Mouse (Mus musculus): Measurements from ENCODE around the gene Dpf3. TPM values are rescaled to one million over a fixed set of nuclear protein-coding genes. Genes with fewer than 3 reads are reported as not detected.
A peak's percentile ranks its signal among the peaks of the same experiment; 100 is the strongest.

Dpf3 gene
- polyA plus RNA-seq, 1 experiment from 2014 or later, result 6.7 TPM

DNA sequence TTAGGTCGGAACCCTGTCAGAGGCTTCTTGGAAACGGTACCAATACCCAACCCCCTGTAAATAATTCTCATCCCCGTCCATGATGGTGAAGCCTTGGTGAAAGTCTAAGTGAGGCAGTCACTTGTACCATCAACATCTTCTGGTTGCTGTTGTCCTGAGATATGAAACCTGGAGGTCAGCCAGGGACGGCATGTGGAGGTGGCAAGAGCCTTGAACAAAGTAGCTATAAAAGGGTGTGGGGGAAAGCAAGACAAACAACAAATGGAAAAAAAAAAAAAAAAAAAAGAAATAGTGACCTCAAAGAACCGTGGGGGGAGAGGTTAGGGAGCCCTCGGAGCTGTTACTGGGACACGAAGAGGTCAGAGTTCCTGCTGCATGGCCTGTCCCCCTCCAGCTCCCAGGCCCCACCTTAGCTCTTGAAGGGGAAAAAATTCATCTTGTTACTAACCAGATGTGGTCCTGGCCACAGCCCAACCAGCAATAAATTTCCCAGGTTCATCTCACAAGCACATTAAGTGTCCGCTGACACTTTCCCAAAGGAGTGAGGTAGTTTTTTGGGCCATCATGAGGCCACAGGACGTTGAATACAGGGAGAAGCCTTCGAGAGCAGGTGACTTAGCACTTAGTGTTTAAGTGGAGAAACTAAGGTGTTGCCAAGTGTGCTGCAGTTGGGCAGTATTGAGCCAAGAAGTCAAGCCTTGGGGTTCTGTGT, 53.4 kb downstream of the Dpf3 start:
- WGBS (ENCODE audit: insufficient replicate concordance), result 50% methylated on average over 10 of the region's 10 CpGs
- H3K36me3 ChIP-seq (replicated peaks), result no peaks in the 10 kb centered on the region
- H3K27ac ChIP-seq (replicated peaks), result no peak overlapping the region
- no peak overlapping the region for H3K4me3 ChIP-seq (replicated peaks)
- no peak overlapping the region for H3K4me2 ChIP-seq
- H3K9ac ChIP-seq, result no peak overlapping the region
- ATAC-seq (ENCODE audit: insufficient read depth), result no peak
- no peaks in the 10 kb centered on the region for H3K9me3 ChIP-seq (replicated peaks)
- no peaks in the 10 kb centered on the region for H3K27me3 ChIP-seq
- H3K4me1 ChIP-seq (replicated peaks), result peaks cover 27% of the 10 kb centered on the region

DNA sequence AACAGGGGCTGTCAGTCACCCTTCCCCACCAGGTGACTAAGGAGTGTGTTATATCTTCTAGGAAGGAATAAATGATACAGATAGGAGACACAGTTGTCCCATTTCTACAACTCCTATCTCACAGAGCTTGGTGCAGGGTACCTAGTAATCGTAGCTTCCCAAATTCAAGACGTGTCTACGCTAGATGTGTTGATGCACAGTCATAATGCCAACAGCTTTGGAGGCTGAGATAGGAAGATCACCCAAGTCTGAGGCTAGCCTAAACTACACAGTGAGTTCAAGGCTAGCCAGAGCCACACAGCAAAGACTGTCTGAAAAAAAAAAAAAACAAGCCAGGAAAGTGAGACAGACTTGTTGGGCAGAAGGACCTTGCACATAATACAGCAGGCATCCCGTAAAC, 54.1 kb downstream of the Dpf3 start:
- Histone ChIP-seq H3K4me2 (no peak overlapping the region), H3K9ac (no peak overlapping the region), H3K9me3 (replicated peaks) (no peaks in the 10 kb centered on the region), H3K27me3 (no peaks in the 10 kb centered on the region), H3K4me3 (replicated peaks) (no peak overlapping the region), H3K27ac (replicated peaks) (no peak overlapping the region), H3K4me1 (replicated peaks) (peaks cover 32% of the 10 kb centered on the region), H3K36me3 (replicated peaks) (no peaks in the 10 kb centered on the region)
- 77% methylated on average over 4 of the region's 4 CpGs for WGBS (ENCODE audit: insufficient replicate concordance)
- ATAC-seq (ENCODE audit: insufficient read depth), result no peak

DNA sequence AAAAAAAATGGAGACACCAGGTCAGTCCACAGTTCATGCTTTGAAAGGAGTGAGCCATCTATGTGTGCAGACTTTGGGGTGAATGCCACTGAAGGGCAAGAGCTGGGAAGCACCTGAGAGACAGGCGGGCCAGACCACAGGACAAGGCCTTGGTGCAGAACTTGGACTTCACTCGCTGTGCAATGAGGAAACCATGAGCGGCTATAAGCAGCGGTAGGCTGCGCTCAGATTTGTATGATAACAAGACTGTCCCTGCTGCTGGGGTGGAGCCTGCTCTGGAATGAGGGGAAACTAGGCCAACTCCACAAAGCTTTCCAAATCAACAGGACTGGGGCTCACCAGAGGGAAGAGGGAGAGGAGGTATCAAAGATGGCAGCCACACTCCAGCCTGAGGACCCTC, 57.3 kb downstream of the Dpf3 start:
- Histone ChIP-seq H3K27me3 (no peaks in the 10 kb centered on the region), H3K36me3 (replicated peaks) (no peaks in the 10 kb centered on the region), H3K9me3 (replicated peaks) (no peaks in the 10 kb centered on the region), H3K4me1 (replicated peaks) (peaks cover 60% of the 10 kb centered on the region), H3K27ac (replicated peaks) (no peak overlapping the region; the same call in 1 of the 2 replicates), H3K4me2 (no peak overlapping the region), H3K4me3 (replicated peaks) (no peak overlapping the region), H3K9ac (no peak overlapping the region)
- peak; percentile 20; the same call in 1 of the 2 replicates for ATAC-seq (ENCODE audit: insufficient read depth)
- 61% methylated on average over 5 of the region's 5 CpGs for WGBS (ENCODE audit: insufficient replicate concordance)

DNA sequence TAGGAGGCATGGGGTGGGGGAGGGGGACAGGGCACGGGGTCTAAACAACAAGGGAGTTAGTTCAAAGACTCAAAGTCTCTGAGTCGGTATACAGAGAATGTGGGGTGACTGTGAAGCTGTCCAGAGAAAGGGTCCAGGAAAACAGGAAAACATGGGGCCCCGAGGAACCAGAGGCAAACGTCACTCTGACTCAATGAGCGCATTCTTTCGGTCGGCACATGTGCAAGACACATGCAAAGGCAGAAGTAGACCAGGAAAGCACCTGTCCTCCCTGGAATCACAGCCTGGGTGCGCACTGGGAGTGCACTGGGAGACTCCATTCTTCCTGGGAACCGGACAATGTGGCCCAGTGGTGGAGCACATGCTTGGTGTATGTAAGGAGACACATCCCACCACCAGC, 59.5 kb downstream of the Dpf3 start:
- Histone ChIP-seq H3K27me3 (no peaks in the 10 kb centered on the region), H3K4me2 (peak overlapping the region; percentile 43), H3K9ac (no peak overlapping the region), H3K4me1 (replicated peaks) (peaks cover 71% of the 10 kb centered on the region), H3K4me3 (replicated peaks) (0 out of 2 replicates have a peak overlapping the region, but pooled peaks have one; percentile 2), H3K27ac (replicated peaks) (peak overlapping the region; percentile 78), H3K9me3 (replicated peaks) (no peaks in the 10 kb centered on the region), H3K36me3 (replicated peaks) (no peaks in the 10 kb centered on the region)
- 34% methylated on average over 9 of the region's 9 CpGs for WGBS (ENCODE audit: insufficient replicate concordance)
- ATAC-seq (ENCODE audit: insufficient read depth), result no peak

DNA sequence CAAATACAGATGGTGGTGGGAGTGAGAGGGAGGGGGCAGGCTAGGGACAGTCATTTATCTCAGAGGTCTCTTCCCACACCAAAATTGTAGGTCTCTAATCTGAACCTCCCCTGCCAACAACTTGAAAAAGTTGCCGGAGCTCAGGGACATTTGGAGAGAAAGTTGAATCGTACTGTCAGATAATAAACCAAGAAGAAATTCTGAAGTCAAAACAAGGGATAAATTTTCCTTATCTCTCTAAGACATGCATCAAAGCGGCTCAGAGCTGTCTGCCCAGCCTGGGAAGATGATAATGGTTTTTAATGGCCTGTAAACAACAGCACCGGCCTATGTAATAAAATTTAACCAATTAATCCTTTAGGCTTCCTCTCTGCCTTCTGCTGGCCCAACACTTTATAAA, 59.9 kb downstream of the Dpf3 start:
- H3K9ac ChIP-seq, result peak overlapping the region; percentile 11; the same call in 1 of the 2 replicates
- peaks cover 71% of the 10 kb centered on the region for H3K4me1 ChIP-seq (replicated peaks)
- H3K4me3 ChIP-seq (replicated peaks), result 0 out of 2 replicates have a peak overlapping the region, but pooled peaks have one; percentile 2
- H3K36me3 ChIP-seq (replicated peaks), result no peaks in the 10 kb centered on the region
- WGBS (ENCODE audit: insufficient replicate concordance), result 9% methylated on average over 4 of the region's 4 CpGs
- no peaks in the 10 kb centered on the region for H3K27me3 ChIP-seq
- peak; percentile 73 for ATAC-seq (ENCODE audit: insufficient read depth)
- peak overlapping the region; percentile 43 for H3K4me2 ChIP-seq
- no peaks in the 10 kb centered on the region for H3K9me3 ChIP-seq (replicated peaks)
- H3K27ac ChIP-seq (replicated peaks), result peak overlapping the region; percentile 78

DNA sequence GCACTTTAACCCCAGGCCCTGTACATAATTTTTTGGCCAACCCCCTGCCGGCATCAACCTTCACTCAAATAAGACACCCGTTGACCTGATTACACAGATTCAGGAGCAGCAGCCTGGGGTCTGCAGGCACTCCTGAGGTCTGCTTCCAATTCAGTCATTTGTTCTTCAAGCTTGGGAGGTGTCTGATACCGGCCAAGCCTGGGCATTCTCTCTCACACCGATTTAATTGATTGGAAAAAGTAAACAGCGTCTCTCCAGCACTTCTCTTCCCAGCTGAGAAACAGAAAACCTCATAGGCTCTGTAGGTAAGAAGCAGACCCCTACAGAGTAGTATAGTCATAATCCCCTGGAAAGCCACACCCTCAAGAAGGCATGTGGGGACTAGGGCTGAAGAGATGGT, 61.2 kb downstream of the Dpf3 start:
- Histone ChIP-seq H3K4me1 (replicated peaks) (peaks cover 71% of the 10 kb centered on the region), H3K36me3 (replicated peaks) (no peaks in the 10 kb centered on the region), H3K9me3 (replicated peaks) (no peaks in the 10 kb centered on the region), H3K27me3 (no peaks in the 10 kb centered on the region), H3K9ac (no peak overlapping the region), H3K4me3 (replicated peaks) (no peak overlapping the region), H3K4me2 (no peak overlapping the region), H3K27ac (replicated peaks) (no peak overlapping the region)
- no peak for ATAC-seq (ENCODE audit: insufficient read depth)
- WGBS (ENCODE audit: insufficient replicate concordance), result 64% methylated on average over 5 of the region's 5 CpGs

DNA sequence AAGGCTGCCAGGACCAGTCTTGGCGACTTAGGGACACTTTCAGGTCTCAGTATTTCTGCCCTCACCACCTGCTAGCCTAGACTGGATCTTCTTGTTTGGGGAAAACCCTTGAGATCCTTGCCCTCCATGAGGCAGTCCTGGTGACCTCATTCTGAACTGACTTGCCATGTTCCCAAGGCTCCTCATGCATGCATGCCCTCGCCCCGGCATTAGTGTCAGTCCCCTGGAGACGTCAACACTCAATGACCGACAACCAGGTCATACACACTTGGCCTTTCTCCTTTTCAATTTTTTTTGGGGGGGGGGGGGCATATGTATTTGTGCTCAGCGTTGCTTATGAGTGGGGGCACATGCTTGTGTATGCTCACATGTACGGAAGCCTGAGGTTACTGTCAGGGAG, 61.8 kb downstream of the Dpf3 start:
- Histone ChIP-seq H3K27me3 (no peaks in the 10 kb centered on the region), H3K27ac (replicated peaks) (peak overlapping the region; percentile 62; the same call in 1 of the 2 replicates), H3K9ac (no peak overlapping the region), H3K36me3 (replicated peaks) (no peaks in the 10 kb centered on the region), H3K4me3 (replicated peaks) (no peak overlapping the region), H3K4me1 (replicated peaks) (peaks cover 71% of the 10 kb centered on the region), H3K4me2 (no peak overlapping the region), H3K9me3 (replicated peaks) (no peaks in the 10 kb centered on the region)
- ATAC-seq (ENCODE audit: insufficient read depth), result no peak
- whole genome bisulfite sequencing (ENCODE audit: insufficient replicate concordance), result 77% methylated on average over 7 of the region's 7 CpGs

DNA sequence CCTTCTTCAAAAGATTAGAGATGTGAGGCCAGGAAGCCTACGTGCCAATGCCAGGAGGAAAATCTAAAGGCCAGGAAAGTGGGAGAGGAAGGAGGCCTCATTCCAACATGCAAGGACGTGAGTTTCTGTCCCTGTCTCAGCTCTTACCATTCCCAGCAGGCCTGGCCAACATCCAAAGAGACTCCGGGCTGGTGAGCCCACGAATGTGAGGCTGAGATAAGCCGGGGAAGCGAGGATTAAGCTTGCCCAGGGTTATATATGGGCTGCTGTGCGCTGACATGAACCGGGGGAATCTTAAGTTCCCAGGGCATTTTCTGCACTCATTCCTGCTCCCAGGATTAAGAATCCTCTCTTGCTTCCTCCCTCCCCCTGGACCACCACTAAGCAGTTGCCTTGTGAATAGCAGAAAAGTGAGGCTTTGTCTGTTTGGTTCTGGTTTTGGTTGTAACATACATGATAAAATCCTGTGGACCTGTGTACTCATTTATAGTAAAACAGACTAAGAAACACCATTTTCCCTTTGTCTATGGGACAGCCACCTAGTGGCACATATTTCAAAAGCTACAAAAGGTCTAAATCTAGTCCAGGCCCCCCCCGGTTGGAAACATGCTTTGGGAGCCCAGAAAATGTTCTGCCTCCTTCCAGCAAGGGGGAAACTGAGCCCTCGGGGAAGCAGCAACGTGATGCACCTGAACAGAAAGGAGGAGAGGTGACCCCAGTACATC, 62.6 kb downstream of the Dpf3 start:
- Histone ChIP-seq H3K27me3 (no peaks in the 10 kb centered on the region), H3K4me1 (replicated peaks) (peaks cover 64% of the 10 kb centered on the region), H3K4me2 (peak overlapping the region; percentile 52), H3K27ac (replicated peaks) (peak overlapping the region; percentile 62), H3K36me3 (replicated peaks) (no peaks in the 10 kb centered on the region), H3K9me3 (replicated peaks) (no peaks in the 10 kb centered on the region), H3K9ac (peak overlapping the region; percentile 16; the same call in 1 of the 2 replicates), H3K4me3 (replicated peaks) (peak overlapping the region; percentile 23; the same call in 1 of the 2 replicates)
- peak; percentile 59; the same call in 1 of the 2 replicates for ATAC-seq (ENCODE audit: insufficient read depth)
- 30% methylated on average over 11 of the region's 11 CpGs for WGBS (ENCODE audit: insufficient replicate concordance)

DNA sequence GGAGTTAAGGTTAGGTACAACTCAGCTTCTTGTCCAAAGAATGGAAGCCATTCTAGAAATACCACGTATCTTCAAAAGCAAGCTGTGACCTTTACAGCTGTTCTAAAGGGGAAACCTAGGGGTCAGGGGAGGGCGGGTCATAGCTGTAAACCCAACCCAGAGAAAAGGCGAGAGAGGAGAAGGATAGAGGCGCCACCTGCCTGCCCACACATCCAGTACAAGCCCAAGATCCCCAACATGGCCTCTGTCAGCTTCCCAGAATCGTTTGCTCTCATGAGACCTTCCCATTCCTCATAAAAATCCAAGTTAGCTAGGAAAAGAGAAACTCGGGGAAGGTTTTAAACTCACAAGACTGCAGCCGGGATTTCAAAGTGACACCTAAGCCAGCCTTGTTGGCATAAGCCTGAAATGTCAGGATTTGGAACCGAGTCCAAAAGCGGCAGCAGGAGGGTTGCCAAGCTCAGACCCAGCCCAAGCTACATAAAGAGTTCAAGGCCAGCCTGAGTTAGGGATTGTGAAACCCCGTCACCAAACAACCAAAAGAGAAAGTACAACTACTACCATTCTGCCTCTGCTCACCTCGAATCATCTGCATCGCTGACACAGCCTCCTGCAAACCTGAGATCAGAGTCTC, 63.3 kb downstream of the Dpf3 start:
- Histone ChIP-seq H3K4me3 (replicated peaks) (peak overlapping the region; percentile 23; the same call in 1 of the 2 replicates), H3K4me2 (peak overlapping the region; percentile 52), H3K27ac (replicated peaks) (peak overlapping the region; percentile 62), H3K9me3 (replicated peaks) (no peaks in the 10 kb centered on the region), H3K36me3 (replicated peaks) (no peaks in the 10 kb centered on the region), H3K27me3 (no peaks in the 10 kb centered on the region), H3K9ac (peak overlapping the region; percentile 16; the same call in 1 of the 2 replicates), H3K4me1 (replicated peaks) (peaks cover 60% of the 10 kb centered on the region)
- peak; percentile 43 for ATAC-seq (ENCODE audit: insufficient read depth)
- 57% methylated on average over 12 of the region's 12 CpGs for WGBS (ENCODE audit: insufficient replicate concordance)

DNA sequence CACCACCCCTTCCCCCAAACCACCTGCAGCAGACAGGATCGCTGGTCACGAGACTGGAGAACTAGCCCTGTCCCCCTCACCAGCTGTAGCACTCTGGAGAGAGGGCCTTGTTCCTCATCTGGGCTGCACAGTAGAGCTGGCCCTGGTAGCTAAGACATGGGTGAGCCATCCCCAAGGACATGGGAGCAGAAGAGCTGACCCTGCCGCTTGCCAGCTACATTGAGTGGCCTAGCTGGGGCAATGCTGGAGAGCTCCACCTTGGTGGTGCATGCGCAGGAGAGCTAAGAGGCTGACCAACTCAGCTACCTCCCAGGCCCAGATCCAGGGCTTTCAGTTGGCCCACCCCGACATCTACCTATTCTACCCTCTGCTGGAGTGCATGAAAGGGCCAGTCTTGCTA, 67.2 kb downstream of the Dpf3 start:
- no peak overlapping the region for H3K27ac ChIP-seq (replicated peaks)
- H3K4me1 ChIP-seq (replicated peaks), result peaks cover 23% of the 10 kb centered on the region
- H3K4me2 ChIP-seq, result no peak overlapping the region
- no peak overlapping the region for H3K9ac ChIP-seq
- no peaks in the 10 kb centered on the region for H3K27me3 ChIP-seq
- ATAC-seq (ENCODE audit: insufficient read depth), result no peak
- H3K9me3 ChIP-seq (replicated peaks), result no peaks in the 10 kb centered on the region
- WGBS (ENCODE audit: insufficient replicate concordance), result 76% methylated on average over 5 of the region's 5 CpGs
- no peak overlapping the region for H3K4me3 ChIP-seq (replicated peaks)
- no peaks in the 10 kb centered on the region for H3K36me3 ChIP-seq (replicated peaks)

DNA sequence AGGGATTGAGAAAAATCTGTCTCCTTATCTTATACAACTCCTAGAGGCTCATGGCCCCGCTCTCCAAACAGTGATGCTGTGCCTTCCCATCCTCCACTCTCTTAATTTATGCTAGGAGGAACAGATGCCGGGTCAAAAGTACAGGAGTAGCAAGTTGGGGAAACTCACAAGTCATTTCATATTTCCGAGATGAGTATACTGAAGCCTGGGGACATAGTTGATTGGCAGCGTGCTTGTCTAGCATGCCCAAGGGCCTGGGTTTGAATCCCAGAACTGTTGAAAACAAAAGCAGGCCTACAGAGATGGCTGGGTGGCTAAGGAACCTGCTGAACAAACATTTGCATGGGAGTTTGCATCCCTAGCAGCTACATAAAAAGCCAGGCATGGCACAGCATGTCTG, 72.3 kb downstream of the Dpf3 start:
- no peak for ATAC-seq (ENCODE audit: insufficient read depth)
- H3K27ac ChIP-seq (replicated peaks), result no peak overlapping the region
- 65% methylated on average over 4 of the region's 4 CpGs for WGBS (ENCODE audit: insufficient replicate concordance)
- no peaks in the 10 kb centered on the region for H3K36me3 ChIP-seq (replicated peaks)
- H3K4me3 ChIP-seq (replicated peaks), result no peak overlapping the region
- H3K4me1 ChIP-seq (replicated peaks), result no peaks in the 10 kb centered on the region
- H3K27me3 ChIP-seq, result no peaks in the 10 kb centered on the region
- H3K9ac ChIP-seq, result no peak overlapping the region
- no peak overlapping the region for H3K4me2 ChIP-seq
- H3K9me3 ChIP-seq (replicated peaks), result no peaks in the 10 kb centered on the region

All from liver, embryonic 15.5 days (tissue).